Mouse (Mus musculus): Measurements from ENCODE around the gene Trpm6.

GRCm38 (mm10) chr19:18731077-18731476 is 18.7 kb upstream of the Trpm6 start:
- no peak for TF ChIP-seq MAFK (IDR thresholded peaks at IDR 0.05; ENCODE audit: borderline replicate concordance, low read depth, low read length)
- TF ChIP-seq POLR2AphosphoS2 (IDR thresholded peaks at IDR 0.05; ENCODE audit: low read length): no peak
- TF ChIP-seq ZNF384 (IDR thresholded peaks at IDR 0.05; ENCODE audit: low read depth, low read length): no peak
- no peak for TF ChIP-seq RAD21 (IDR thresholded peaks at IDR 0.05; ENCODE audit: low read depth, low read length)
- TF ChIP-seq EP300 (IDR thresholded peaks at IDR 0.05; ENCODE audit: low read depth in 1 of 2, low read length in 2 of 2): no peak
- TF ChIP-seq POLR2A (IDR thresholded peaks at IDR 0.05; ENCODE audit: control insufficient read depth in 1 of 2, insufficient read depth in 1 of 2, low read depth in 1 of 2, low read length in 2 of 2, poor library complexity in 1 of 2): no peak
- TF ChIP-seq ELF1 (IDR thresholded peaks at IDR 0.05; ENCODE audit: low read depth, low read length): no peak
- no peak for TF ChIP-seq KAT2A (conservative IDR thresholded peaks at IDR 0.05; ENCODE audit: low read depth, low read length)
